In the genomic region with DNA sequence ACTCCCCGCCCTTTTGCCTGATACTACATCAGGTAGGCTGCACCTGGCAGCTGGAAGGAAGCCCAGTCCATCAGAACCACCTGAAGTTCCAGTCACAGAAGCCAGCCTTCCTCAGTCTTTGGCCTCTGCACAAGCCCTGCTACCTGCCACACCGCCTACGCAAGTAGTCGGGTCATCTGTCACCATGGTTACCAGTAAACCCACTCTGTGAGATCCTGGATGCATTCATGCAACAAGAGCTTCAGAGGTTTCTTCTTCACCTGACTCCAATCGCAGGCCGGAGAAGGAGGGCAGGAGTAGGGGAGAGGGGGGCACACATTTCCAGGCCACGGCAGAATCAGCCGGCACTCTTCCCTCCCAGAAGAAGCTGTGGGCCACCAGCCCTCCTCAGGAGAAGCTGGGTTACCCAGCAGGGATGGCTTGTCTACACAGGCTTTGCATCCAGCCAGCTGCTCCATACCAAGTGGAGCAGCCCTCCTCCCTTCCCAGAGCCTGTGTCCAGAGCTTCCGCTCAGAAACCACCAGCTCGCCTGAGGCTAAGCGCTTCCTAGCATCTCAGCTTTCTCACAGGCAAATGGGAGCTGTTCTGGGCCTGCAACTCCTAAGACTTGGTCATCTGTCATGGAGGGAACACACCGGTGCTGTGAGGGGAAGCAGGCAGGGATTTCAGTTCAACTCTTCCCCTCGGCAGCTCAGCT, we compare ENCODE assay signal across 14 mouse cellular contexts. TPM values are rescaled to one million over a fixed set of nuclear protein-coding genes. Genes with fewer than 3 reads are reported as not detected.
DNase-seq lines count a peak whose midpoint lies in the region; ATAC-seq lines count a peak whose summit lies in the region.
"Had no signal": no experiment of that assay in that cellular context is flagged by ENCODE, and none has a peak within 500 bp of the region (broad histone marks: within the 10 kb centered on the region; RNA-seq: fewer than 3 reads in every experiment).

No protein-coding gene starts in this region.

- no peak overlapping the region for H3K27ac ChIP-seq in forebrain, embryonic 13.5 days
- H3K27ac ChIP-seq in forebrain, embryonic 12.5 days, result no peak overlapping the region
- no peak overlapping the region for H3K27ac ChIP-seq in midbrain, embryonic 13.5 days
- H3K27ac ChIP-seq in midbrain, embryonic 15.5 days, result no peak overlapping the region
- no peak overlapping the region for H3K27ac ChIP-seq in midbrain, embryonic 16.5 days (ENCODE audit: low read length)
- no peak overlapping the region for H3K27ac ChIP-seq in liver, embryonic 11.5 days (ENCODE audit: low read depth, low read length)
- H3K27ac ChIP-seq: limb, embryonic 15.5 days had no signal

- peaks cover 36% of the 10 kb centered on the region for H3K4me1 ChIP-seq in forebrain, embryonic 13.5 days
- peaks cover 26% of the 10 kb centered on the region for H3K4me1 ChIP-seq in forebrain, embryonic 12.5 days
- peaks cover 43% of the 10 kb centered on the region for H3K4me1 ChIP-seq in midbrain, embryonic 13.5 days (replicated peaks)
- H3K4me1 ChIP-seq in midbrain, embryonic 15.5 days, result peaks cover 44% of the 10 kb centered on the region
- H3K4me1 ChIP-seq in midbrain, embryonic 16.5 days (ENCODE audit: control insufficient read depth, insufficient read depth, low read length), result peaks cover 28% of the 10 kb centered on the region
- peaks cover 12% of the 10 kb centered on the region for H3K4me1 ChIP-seq in liver, embryonic 11.5 days (replicated peaks; ENCODE audit: control insufficient read depth, insufficient read depth, low read length)

- H3K4me3 ChIP-seq in forebrain, embryonic 13.5 days, result no peak overlapping the region
- H3K4me3 ChIP-seq in forebrain, embryonic 12.5 days (replicated peaks), result no peak overlapping the region
- no peak overlapping the region for H3K4me3 ChIP-seq in midbrain, embryonic 13.5 days (replicated peaks)
- no peak overlapping the region for H3K4me3 ChIP-seq in midbrain, embryonic 15.5 days
- no peak overlapping the region for H3K4me3 ChIP-seq in midbrain, embryonic 16.5 days (ENCODE audit: low read depth, low read length)
- H3K4me3 ChIP-seq in liver, embryonic 11.5 days (ENCODE audit: low read depth, low read length), result no peak overlapping the region
- H3K4me3 ChIP-seq: limb, embryonic 15.5 days had no signal

- H3K4me2 ChIP-seq in forebrain, embryonic 13.5 days, result no peak overlapping the region
- no peak overlapping the region for H3K4me2 ChIP-seq in forebrain, embryonic 12.5 days
- H3K4me2 ChIP-seq in midbrain, embryonic 13.5 days (replicated peaks), result no peak overlapping the region
- H3K4me2 ChIP-seq in midbrain, embryonic 15.5 days, result no peak overlapping the region
- 0 out of 2 replicates have a peak overlapping the region, but pooled peaks have one; percentile 2 for H3K4me2 ChIP-seq in midbrain, embryonic 16.5 days (ENCODE audit: low read length)
- no peak overlapping the region for H3K4me2 ChIP-seq in liver, embryonic 11.5 days
- H3K4me2 ChIP-seq: limb, embryonic 15.5 days; lung, embryonic 14.5 days had no signal

- peaks cover 36% of the 10 kb centered on the region for H3K27me3 ChIP-seq in forebrain, embryonic 13.5 days
- peaks cover 36% of the 10 kb centered on the region for H3K27me3 ChIP-seq in forebrain, embryonic 12.5 days
- H3K27me3 ChIP-seq in midbrain, embryonic 13.5 days, result peaks cover 37% of the 10 kb centered on the region
- peaks cover 29% of the 10 kb centered on the region for H3K27me3 ChIP-seq in midbrain, embryonic 15.5 days (replicated peaks)
- peaks cover 21% of the 10 kb centered on the region for H3K27me3 ChIP-seq in midbrain, embryonic 16.5 days (ENCODE audit: control insufficient read depth, insufficient read depth, low read depth, low read length)
- peaks cover 36% of the 10 kb centered on the region for H3K27me3 ChIP-seq in liver, embryonic 11.5 days (replicated peaks; ENCODE audit: control insufficient read depth, insufficient read depth, low read length)

- no peaks in the 10 kb centered on the region; the same call in 1 of the 2 replicates for H3K36me3 ChIP-seq in forebrain, embryonic 13.5 days (ENCODE audit: poor library complexity, severe bottlenecking)
- H3K36me3 ChIP-seq in forebrain, embryonic 12.5 days (replicated peaks), result no peaks in the 10 kb centered on the region
- H3K36me3 ChIP-seq in midbrain, embryonic 13.5 days, result no peaks in the 10 kb centered on the region
- no peaks in the 10 kb centered on the region for H3K36me3 ChIP-seq in midbrain, embryonic 15.5 days (replicated peaks)
- H3K36me3 ChIP-seq in midbrain, embryonic 16.5 days (ENCODE audit: control insufficient read depth, insufficient read depth, low read length), result no peaks in the 10 kb centered on the region
- no peaks in the 10 kb centered on the region for H3K36me3 ChIP-seq in liver, embryonic 11.5 days (ENCODE audit: control insufficient read depth, insufficient read depth, low read length)
- H3K36me3 ChIP-seq: limb, embryonic 15.5 days had no signal

- ATAC-seq in forebrain, embryonic 13.5 days, result no peak
- ATAC-seq in forebrain, embryonic 12.5 days (ENCODE audit: low FRiP score), result no peak
- ATAC-seq in midbrain, embryonic 13.5 days, result no peak
- ATAC-seq in midbrain, embryonic 15.5 days (replicated peaks), result no peak
- ATAC-seq in midbrain, embryonic 16.5 days, result no peak
- ATAC-seq in liver, embryonic 11.5 days (replicated peaks; ENCODE audit: low FRiP score), result no peak
- ATAC-seq: forebrain, embryonic 16.5 days had no signal

- DNase-seq in cerebellum, postnatal 10 days, result peak; percentile 54 to 56
- DNase-seq in liver, embryonic 11.5 days (ENCODE audit: low spot score), result no peak
- DNase-seq in gastrocnemius, postnatal 4 days (ENCODE audit: low spot score in 2 of 2), result no peak
- DNase-seq: adrenal gland, adult 8-10 months; gastrocnemius, postnatal 10 days; kidney, adult 18-20 months; lung, embryonic 14.5 days had no signal

- H3K9ac ChIP-seq in forebrain, embryonic 13.5 days, result peak overlapping the region; percentile 40; the same call in 1 of the 2 replicates
- no peak overlapping the region for H3K9ac ChIP-seq in forebrain, embryonic 12.5 days
- H3K9ac ChIP-seq in midbrain, embryonic 13.5 days (replicated peaks), result peak overlapping the region; percentile 46; the same call in 1 of the 2 replicates
- H3K9ac ChIP-seq in midbrain, embryonic 15.5 days, result no peak overlapping the region
- H3K9ac ChIP-seq in midbrain, embryonic 16.5 days (ENCODE audit: low read depth, low read length), result peak overlapping the region; percentile 30; the same call in 1 of the 2 replicates
- H3K9ac ChIP-seq in liver, embryonic 11.5 days (ENCODE audit: low read depth, low read length), result no peak overlapping the region
- H3K9ac ChIP-seq: limb, embryonic 15.5 days; lung, embryonic 14.5 days had no signal

- no peaks in the 10 kb centered on the region for H3K9me3 ChIP-seq in forebrain, embryonic 13.5 days (replicated peaks)
- no peaks in the 10 kb centered on the region for H3K9me3 ChIP-seq in forebrain, embryonic 12.5 days
- H3K9me3 ChIP-seq in midbrain, embryonic 13.5 days, result no peaks in the 10 kb centered on the region
- no peaks in the 10 kb centered on the region for H3K9me3 ChIP-seq in midbrain, embryonic 15.5 days
- H3K9me3 ChIP-seq in midbrain, embryonic 16.5 days (replicated peaks; ENCODE audit: control insufficient read depth, low read length, poor library complexity, severe bottlenecking), result no peaks in the 10 kb centered on the region
- no peaks in the 10 kb centered on the region for H3K9me3 ChIP-seq in liver, embryonic 11.5 days (ENCODE audit: control insufficient read depth, low read length)
- H3K9me3 ChIP-seq: limb, embryonic 15.5 days had no signal

- 70% methylated on average over 13 of the region's 13 CpGs for WGBS in forebrain, embryonic 13.5 days
- WGBS in forebrain, embryonic 12.5 days, result 79% methylated on average over 13 of the region's 13 CpGs
- 71% methylated on average over 13 of the region's 13 CpGs for WGBS in midbrain, embryonic 13.5 days
- 71% methylated on average over 13 of the region's 13 CpGs for WGBS in midbrain, embryonic 15.5 days
- WGBS in midbrain, embryonic 16.5 days, result 61% methylated on average over 13 of the region's 13 CpGs
- WGBS in liver, embryonic 11.5 days, result 73% methylated on average over 13 of the region's 13 CpGs

RNA-seq across cellular contexts. Expression of a gene that starts 2.8 kb away (rescaled TPM):
- polyA plus RNA-seq in forebrain, embryonic 13.5 days (2015; fragmentation: Nextera tagmentation; extraction: Ambion mirVana), result 2.9 TPM in 2 replicates
- polyA plus RNA-seq in forebrain, embryonic 12.5 days (2016; fragmentation: Nextera tagmentation; extraction: Ambion mirVana), result 3.0 and 3.3 TPM in 2 replicates
- 2.6 and 2.8 TPM in 2 replicates for polyA plus RNA-seq in midbrain, embryonic 13.5 days (2015; fragmentation: Nextera tagmentation; extraction: Ambion mirVana)
- 4.8 and 5.3 TPM in 2 replicates for polyA plus RNA-seq in midbrain, embryonic 15.5 days (2015; fragmentation: Nextera tagmentation; extraction: Ambion mirVana)
- polyA plus RNA-seq in midbrain, embryonic 16.5 days (2015; fragmentation: Nextera tagmentation; extraction: Ambion mirVana), result 3.1 and 3.2 TPM in 2 replicates
- polyA plus RNA-seq in liver, embryonic 11.5 days (2014; fragmentation: Nextera tagmentation; extraction: Ambion mirVana), result 0.86 and 0.92 TPM in 2 replicates
- 1 to 10 TPM; 1.9 to 2.5 TPM for total RNA-seq in gastrocnemius, postnatal 4 days (2021)

RNA-seq across cellular contexts. Expression of a gene that starts 3.1 kb away (rescaled TPM):
- polyA plus RNA-seq in forebrain, embryonic 13.5 days (2015; fragmentation: Nextera tagmentation; extraction: Ambion mirVana), result 5.3 and 6.1 TPM in 2 replicates
- polyA plus RNA-seq in forebrain, embryonic 12.5 days (2016; fragmentation: Nextera tagmentation; extraction: Ambion mirVana), result 4.3 and 5.2 TPM in 2 replicates
- 6.9 and 8.3 TPM in 2 replicates for polyA plus RNA-seq in midbrain, embryonic 13.5 days (2015; fragmentation: Nextera tagmentation; extraction: Ambion mirVana)
- polyA plus RNA-seq in midbrain, embryonic 15.5 days (2015; fragmentation: Nextera tagmentation; extraction: Ambion mirVana), result 8.1 and 8.3 TPM in 2 replicates
- 6.7 and 7.6 TPM in 2 replicates for polyA plus RNA-seq in midbrain, embryonic 16.5 days (2015; fragmentation: Nextera tagmentation; extraction: Ambion mirVana)
- polyA plus RNA-seq in liver, embryonic 11.5 days (2014; fragmentation: Nextera tagmentation; extraction: Ambion mirVana), result 2.2 and 2.6 TPM in 2 replicates
- 1 to 10 TPM; 2.0 to 2.7 TPM for total RNA-seq in gastrocnemius, postnatal 4 days (2021)

RNA-seq across cellular contexts. Expression of a gene that starts 42.4 kb away (rescaled TPM):
- 28.3 and 30.8 TPM in 2 replicates for polyA plus RNA-seq in forebrain, embryonic 13.5 days (2015; fragmentation: Nextera tagmentation; extraction: Ambion mirVana)
- polyA plus RNA-seq in forebrain, embryonic 12.5 days (2016; fragmentation: Nextera tagmentation; extraction: Ambion mirVana), result 35.4 and 36.4 TPM in 2 replicates
- 19.5 and 22.2 TPM in 2 replicates for polyA plus RNA-seq in midbrain, embryonic 13.5 days (2015; fragmentation: Nextera tagmentation; extraction: Ambion mirVana)
- 12.9 and 14.2 TPM in 2 replicates for polyA plus RNA-seq in midbrain, embryonic 15.5 days (2015; fragmentation: Nextera tagmentation; extraction: Ambion mirVana)
- polyA plus RNA-seq in midbrain, embryonic 16.5 days (2015; fragmentation: Nextera tagmentation; extraction: Ambion mirVana), result 12.3 and 12.7 TPM in 2 replicates
- polyA plus RNA-seq in liver, embryonic 11.5 days (2014; fragmentation: Nextera tagmentation; extraction: Ambion mirVana), result 66.4 and 74.2 TPM in 2 replicates
- total RNA-seq in gastrocnemius, postnatal 4 days (2021), result 1 to 10 TPM; 7.9 to 8.1 TPM

Comparison
In these comparisons a context has a peak if more than half of its experiments do, and no peak if none do; other contexts are left out.
1. H3K9ac ChIP-seq: peak in forebrain, embryonic 13.5 days (single experiment), midbrain, embryonic 13.5 days (single experiment) and midbrain, embryonic 16.5 days (single experiment); none in forebrain, embryonic 12.5 days (single experiment), midbrain, embryonic 15.5 days (single experiment) and liver, embryonic 11.5 days (single experiment).
2. DNase-seq: peak in cerebellum, postnatal 10 days (2 of 2); none in liver, embryonic 11.5 days (single experiment) and gastrocnemius, postnatal 4 days (0 of 2).